Mouse (Mus musculus): ENCODE data around the gene Sstr2. TPM values are rescaled to one million over a fixed set of nuclear protein-coding genes. Genes with fewer than 3 reads are reported as not detected.
"Not testable (repeated sequence)": the region's sequence is repeated elsewhere in the genome, so short reads cannot be mapped to it uniquely, and the experiment has no call there.

The Sstr2 gene
- polyA plus RNA-seq, 1 experiment from 2014 or later: 18.0 TPM

DNA sequence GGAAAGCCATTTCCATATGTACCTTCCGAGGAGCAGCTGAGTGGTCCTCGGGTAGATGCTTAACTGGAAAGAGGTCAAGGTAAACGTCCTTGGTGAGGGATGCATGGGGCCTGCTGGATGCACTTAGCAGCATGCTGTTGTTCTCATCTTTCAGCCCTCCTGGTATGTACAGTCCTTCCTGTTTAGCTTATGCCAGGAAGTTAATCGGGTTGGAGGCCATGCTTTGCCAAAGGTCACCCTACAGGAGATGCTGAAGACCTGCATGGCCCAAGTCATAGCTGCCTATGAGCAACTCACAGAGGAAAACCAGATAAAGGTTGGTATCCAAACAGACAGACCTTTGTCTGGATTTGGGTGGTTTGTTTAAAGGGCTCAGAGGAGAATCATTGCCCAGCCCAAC, 38.1 kb downstream of the Sstr2 start:
- Histone ChIP-seq H3K27ac (replicated peaks; ENCODE audit: low read depth, low read length) (no peak overlapping the region), H3K36me3 (ENCODE audit: control insufficient read depth, insufficient read depth, low read length) (peaks cover 98% of the 10 kb centered on the region), H3K4me1 (ENCODE audit: control insufficient read depth, insufficient read depth, low read length) (no peaks in the 10 kb centered on the region), H3K4me2 (ENCODE audit: low read length) (no peak overlapping the region), H3K27me3 (ENCODE audit: control insufficient read depth, insufficient read depth, low read length) (no peaks in the 10 kb centered on the region), H3K9ac (replicated peaks; ENCODE audit: low read length) (no peak overlapping the region), H3K9me3 (ENCODE audit: control insufficient read depth, low read length) (no peaks in the 10 kb centered on the region), H3K4me3 (replicated peaks; ENCODE audit: low read depth, low read length) (no peak overlapping the region)
- DNase-seq: no peak
- WGBS: 82% methylated on average over 4 of the region's 4 CpGs
- ATAC-seq (ENCODE audit: low FRiP score, low TSS enrichment): no peak

DNA sequence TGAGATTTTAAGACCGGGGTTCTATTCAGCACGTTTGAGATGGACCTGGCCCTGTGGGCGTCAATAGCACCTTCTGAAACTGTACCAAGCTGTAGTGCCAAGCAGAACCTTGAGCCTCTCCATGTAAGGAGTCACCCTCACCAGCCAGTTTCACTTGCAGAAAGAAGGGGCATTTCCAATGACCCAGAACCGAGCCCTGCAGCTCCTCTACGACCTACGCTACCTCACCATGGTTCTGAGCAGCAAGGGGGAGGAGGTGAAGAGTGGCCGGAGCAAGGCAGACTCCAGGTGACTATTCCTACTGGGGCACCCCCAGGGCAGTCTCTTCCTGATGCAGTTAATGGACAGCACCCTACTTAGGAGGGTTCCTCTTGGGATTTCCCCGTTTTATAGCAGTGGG, 39.2 kb downstream of the Sstr2 start:
- no peak overlapping the region for H3K4me2 ChIP-seq (ENCODE audit: low read length)

DNA sequence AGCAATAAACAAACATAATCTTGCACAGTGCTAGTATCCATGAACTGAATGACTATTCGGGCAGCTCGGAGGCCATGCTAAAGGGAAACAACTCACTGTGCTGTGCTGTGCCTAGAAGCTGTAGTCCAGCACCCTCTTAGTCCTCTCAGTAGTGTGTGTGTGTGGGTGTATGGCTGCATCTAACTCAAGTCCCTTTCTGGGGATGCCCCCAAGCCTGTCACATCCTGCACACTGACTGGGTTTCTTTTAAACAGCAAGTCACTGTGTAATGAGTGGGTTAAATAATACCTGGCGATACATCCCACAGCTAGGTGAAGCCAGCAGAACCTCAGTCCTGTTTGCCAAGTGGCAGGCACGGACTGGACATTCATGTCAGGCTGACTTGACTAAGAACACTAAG, 39.6 kb downstream of the Sstr2 start:
- DNase-seq: no peak
- Histone ChIP-seq H3K4me1 (ENCODE audit: control insufficient read depth, insufficient read depth, low read length) (no peaks in the 10 kb centered on the region), H3K9ac (replicated peaks; ENCODE audit: low read length) (no peak overlapping the region), H3K4me3 (replicated peaks; ENCODE audit: low read depth, low read length) (no peak overlapping the region), H3K4me2 (ENCODE audit: low read length) (no peak overlapping the region), H3K27ac (replicated peaks; ENCODE audit: low read depth, low read length) (no peak overlapping the region), H3K9me3 (ENCODE audit: control insufficient read depth, low read length) (no peaks in the 10 kb centered on the region), H3K36me3 (ENCODE audit: control insufficient read depth, insufficient read depth, low read length) (peaks cover 97% of the 10 kb centered on the region), H3K27me3 (ENCODE audit: control insufficient read depth, insufficient read depth, low read length) (no peaks in the 10 kb centered on the region)
- ATAC-seq (ENCODE audit: low FRiP score, low TSS enrichment): no peak
- WGBS: 90% methylated on average over 4 of the region's 4 CpGs

More for the DNA sequence above, 39.2 kb downstream of the Sstr2 start:
- DNase-seq (no peak), ATAC-seq (ENCODE audit: low FRiP score, low TSS enrichment) (no peak)
- Histone ChIP-seq H3K9ac (replicated peaks; ENCODE audit: low read length) (no peak overlapping the region), H3K27ac (replicated peaks; ENCODE audit: low read depth, low read length) (no peak overlapping the region), H3K36me3 (ENCODE audit: control insufficient read depth, insufficient read depth, low read length) (peaks cover 97% of the 10 kb centered on the region), H3K4me1 (ENCODE audit: control insufficient read depth, insufficient read depth, low read length) (no peaks in the 10 kb centered on the region), H3K9me3 (ENCODE audit: control insufficient read depth, low read length) (no peaks in the 10 kb centered on the region), H3K27me3 (ENCODE audit: control insufficient read depth, insufficient read depth, low read length) (no peaks in the 10 kb centered on the region), H3K4me3 (replicated peaks; ENCODE audit: low read depth, low read length) (no peak overlapping the region)
- 89% methylated on average over 8 of the region's 8 CpGs for WGBS

DNA sequence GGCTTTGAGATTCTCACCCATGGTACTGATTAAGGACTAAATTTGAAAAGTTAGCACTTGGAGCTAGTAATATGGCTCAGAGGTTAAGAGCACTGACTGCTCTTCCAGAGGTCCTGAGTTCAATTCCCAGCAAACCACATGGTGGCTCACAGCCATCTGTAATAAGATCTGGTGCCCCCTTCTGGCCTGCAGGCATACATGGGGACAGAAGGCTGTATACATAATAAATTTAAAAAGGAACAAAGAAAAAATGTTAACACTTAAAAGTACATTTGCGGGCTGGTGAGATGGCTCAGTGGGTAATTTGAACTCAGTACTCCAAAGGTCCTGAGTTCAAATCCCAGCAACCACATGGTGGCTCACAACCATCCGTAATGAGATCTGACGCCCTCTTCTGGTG, 41.1 kb downstream of the Sstr2 start:
- 98% methylated on average over 3 of the region's 3 CpGs for WGBS
- H3K9me3 ChIP-seq (ENCODE audit: control insufficient read depth, low read length); H3K4me2 ChIP-seq (ENCODE audit: low read length); DNase-seq; H3K9ac ChIP-seq (replicated peaks; ENCODE audit: low read length); H3K4me3 ChIP-seq (replicated peaks; ENCODE audit: low read depth, low read length); H3K27ac ChIP-seq (replicated peaks; ENCODE audit: low read depth, low read length); H3K27me3 ChIP-seq (ENCODE audit: control insufficient read depth, insufficient read depth, low read length); H3K4me1 ChIP-seq (ENCODE audit: control insufficient read depth, insufficient read depth, low read length); ATAC-seq (ENCODE audit: low FRiP score, low TSS enrichment): not testable (repeated sequence)
- peaks cover 90% of the 10 kb centered on the region for H3K36me3 ChIP-seq (ENCODE audit: control insufficient read depth, insufficient read depth, low read length)

DNA sequence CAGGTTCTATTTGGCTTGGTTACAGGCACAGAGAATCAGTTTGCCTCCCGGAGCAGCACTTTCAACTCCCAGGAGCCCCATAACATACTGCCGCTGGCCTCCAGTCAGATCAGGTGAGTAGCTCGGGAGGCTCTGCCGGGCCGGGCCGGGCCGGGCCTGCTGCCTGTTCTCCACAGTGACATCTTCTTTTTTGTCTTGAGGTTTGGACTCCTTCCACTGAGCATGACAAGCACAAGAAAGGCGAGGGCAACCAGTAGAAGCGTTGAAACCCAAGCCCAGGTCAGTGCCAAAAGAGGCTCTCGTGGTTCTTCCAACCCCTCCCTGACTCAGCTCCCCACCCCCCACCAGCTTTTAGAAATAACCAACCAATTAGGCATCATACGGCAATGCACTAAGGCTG, 41.8 kb downstream of the Sstr2 start:
- Histone ChIP-seq H3K27ac (replicated peaks; ENCODE audit: low read depth, low read length) (no peak overlapping the region), H3K36me3 (ENCODE audit: control insufficient read depth, insufficient read depth, low read length) (peaks cover 83% of the 10 kb centered on the region), H3K27me3 (ENCODE audit: control insufficient read depth, insufficient read depth, low read length) (no peaks in the 10 kb centered on the region), H3K4me2 (ENCODE audit: low read length) (no peak overlapping the region), H3K4me1 (ENCODE audit: control insufficient read depth, insufficient read depth, low read length) (no peaks in the 10 kb centered on the region), H3K4me3 (replicated peaks; ENCODE audit: low read depth, low read length) (no peak overlapping the region), H3K9ac (replicated peaks; ENCODE audit: low read length) (no peak overlapping the region), H3K9me3 (ENCODE audit: control insufficient read depth, low read length) (no peaks in the 10 kb centered on the region)
- 97% methylated on average over 11 of the region's 11 CpGs for WGBS
- ATAC-seq (ENCODE audit: low FRiP score, low TSS enrichment) (no peak), DNase-seq (no peak)

DNA sequence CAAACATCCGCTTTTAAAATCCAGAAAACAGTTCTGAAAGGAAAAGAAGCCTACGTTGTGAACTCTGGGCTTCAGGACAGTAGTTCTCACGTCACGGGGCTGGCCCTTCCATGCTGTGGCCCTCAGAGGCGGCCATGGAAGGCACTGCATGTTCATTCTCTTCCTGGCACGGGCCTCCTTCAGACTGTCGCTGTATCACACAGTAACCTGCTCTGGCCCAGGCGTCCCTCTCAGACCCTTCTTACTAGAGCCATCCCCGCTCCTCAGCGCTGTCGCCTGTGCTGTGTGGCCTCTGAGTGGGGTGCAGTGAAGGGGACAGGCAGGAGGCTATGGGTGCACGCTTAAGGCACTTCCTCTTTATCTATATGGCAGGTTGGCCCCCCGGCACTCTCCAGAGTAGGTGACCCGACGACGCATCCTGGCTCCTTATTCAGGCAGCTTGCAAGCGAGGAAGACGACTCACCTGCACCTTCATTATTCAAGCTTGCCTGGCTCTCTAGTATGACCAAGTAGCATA, 42.8 kb downstream of the Sstr2 start:
- Histone ChIP-seq H3K9me3 (ENCODE audit: control insufficient read depth, low read length) (no peaks in the 10 kb centered on the region), H3K27me3 (ENCODE audit: control insufficient read depth, insufficient read depth, low read length) (no peaks in the 10 kb centered on the region), H3K9ac (replicated peaks; ENCODE audit: low read length) (no peak overlapping the region), H3K27ac (replicated peaks; ENCODE audit: low read depth, low read length) (no peak overlapping the region), H3K4me3 (replicated peaks; ENCODE audit: low read depth, low read length) (no peak overlapping the region), H3K4me2 (ENCODE audit: low read length) (no peak overlapping the region), H3K4me1 (ENCODE audit: control insufficient read depth, insufficient read depth, low read length) (no peaks in the 10 kb centered on the region), H3K36me3 (ENCODE audit: control insufficient read depth, insufficient read depth, low read length) (peaks cover 77% of the 10 kb centered on the region)
- ATAC-seq (ENCODE audit: low FRiP score, low TSS enrichment) (no peak), DNase-seq (no peak)
- 93% methylated on average over 18 of the region's 18 CpGs for WGBS

DNA sequence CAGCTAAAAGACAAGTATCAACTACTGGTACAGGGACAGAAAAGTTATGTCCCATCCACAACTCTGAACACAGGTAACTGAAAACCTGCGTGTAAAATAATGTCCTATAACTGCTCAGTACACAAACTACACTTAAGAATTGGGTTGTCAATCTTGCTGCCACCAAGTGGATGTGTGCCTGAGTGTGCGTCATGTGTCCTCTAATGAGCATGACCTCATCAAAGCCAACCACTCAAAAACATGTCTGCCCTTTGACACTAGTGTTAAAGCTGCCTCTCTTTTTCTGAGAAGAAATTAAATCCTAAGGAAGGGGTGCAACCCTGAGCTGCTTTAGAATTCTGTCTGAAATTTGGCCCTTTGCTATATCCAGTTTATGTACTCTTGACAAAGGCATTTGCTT, 45.1 kb downstream of the Sstr2 start:
- no peak for ATAC-seq (ENCODE audit: low FRiP score, low TSS enrichment)
- H3K27me3 ChIP-seq (ENCODE audit: control insufficient read depth, insufficient read depth, low read length): no peaks in the 10 kb centered on the region
- peaks cover 70% of the 10 kb centered on the region for H3K36me3 ChIP-seq (ENCODE audit: control insufficient read depth, insufficient read depth, low read length)
- no peak overlapping the region for H3K4me3 ChIP-seq (replicated peaks; ENCODE audit: low read depth, low read length)
- WGBS: 68% methylated on average over 2 of the region's 2 CpGs
- DNase-seq: no peak
- H3K4me2 ChIP-seq (ENCODE audit: low read length): no peak overlapping the region
- no peak overlapping the region for H3K9ac ChIP-seq (replicated peaks; ENCODE audit: low read length)
- H3K4me1 ChIP-seq (ENCODE audit: control insufficient read depth, insufficient read depth, low read length): no peaks in the 10 kb centered on the region
- H3K9me3 ChIP-seq (ENCODE audit: control insufficient read depth, low read length): no peaks in the 10 kb centered on the region
- H3K27ac ChIP-seq (replicated peaks; ENCODE audit: low read depth, low read length): no peak overlapping the region

DNA sequence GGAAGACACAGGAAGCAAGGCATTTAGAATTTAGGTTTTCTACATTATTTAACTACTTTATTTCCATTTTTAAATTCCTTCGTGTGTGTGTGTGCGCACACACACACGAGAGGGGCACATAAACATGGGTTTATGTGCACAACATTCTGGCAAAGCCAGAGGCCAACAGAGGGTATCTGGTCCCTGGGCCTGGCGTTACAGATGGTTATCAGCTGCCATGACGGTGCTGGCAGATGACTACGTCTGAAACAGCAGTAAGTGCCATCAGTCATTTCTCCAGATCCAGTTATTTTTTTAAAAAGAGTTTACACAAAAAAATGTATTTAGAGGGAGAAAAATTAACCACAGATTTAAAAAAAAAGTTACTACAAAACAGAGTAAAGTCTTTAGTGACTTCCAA, 47.1 kb downstream of the Sstr2 start:
- 89% methylated on average over 6 of the region's 6 CpGs for WGBS
- Histone ChIP-seq H3K4me2 (ENCODE audit: low read length) (no peak overlapping the region), H3K27me3 (ENCODE audit: control insufficient read depth, insufficient read depth, low read length) (no peaks in the 10 kb centered on the region), H3K9me3 (ENCODE audit: control insufficient read depth, low read length) (no peaks in the 10 kb centered on the region), H3K9ac (replicated peaks; ENCODE audit: low read length) (no peak overlapping the region), H3K27ac (replicated peaks; ENCODE audit: low read depth, low read length) (no peak overlapping the region), H3K36me3 (ENCODE audit: control insufficient read depth, insufficient read depth, low read length) (peaks cover 61% of the 10 kb centered on the region), H3K4me1 (ENCODE audit: control insufficient read depth, insufficient read depth, low read length) (no peaks in the 10 kb centered on the region), H3K4me3 (replicated peaks; ENCODE audit: low read depth, low read length) (no peak overlapping the region)
- no peak for ATAC-seq (ENCODE audit: low FRiP score, low TSS enrichment)
- no peak for DNase-seq

DNA sequence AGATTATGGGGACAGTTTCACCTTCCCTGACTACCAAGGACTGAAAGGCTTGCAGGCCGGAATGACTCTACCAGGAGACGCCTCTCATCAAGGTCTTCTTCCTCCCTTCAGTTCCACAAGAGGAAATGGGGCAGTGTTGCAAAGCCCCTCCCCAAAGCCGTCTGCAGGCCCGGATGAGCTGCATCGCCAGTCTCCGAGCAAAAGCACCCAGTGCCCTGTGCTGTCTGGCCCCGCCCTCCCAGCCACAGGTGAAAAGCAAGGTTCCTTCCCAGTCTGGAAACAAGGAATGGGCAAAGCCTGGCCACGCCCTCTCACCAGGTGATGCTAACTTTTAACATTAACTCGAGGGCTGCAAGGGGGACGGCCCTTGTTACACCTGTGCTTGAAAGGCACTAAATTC, 47.5 kb downstream of the Sstr2 start:
- Histone ChIP-seq H3K4me2 (ENCODE audit: low read length) (no peak overlapping the region), H3K27ac (replicated peaks; ENCODE audit: low read depth, low read length) (no peak overlapping the region), H3K9me3 (ENCODE audit: control insufficient read depth, low read length) (no peaks in the 10 kb centered on the region), H3K9ac (replicated peaks; ENCODE audit: low read length) (no peak overlapping the region), H3K27me3 (ENCODE audit: control insufficient read depth, insufficient read depth, low read length) (no peaks in the 10 kb centered on the region), H3K36me3 (ENCODE audit: control insufficient read depth, insufficient read depth, low read length) (peaks cover 60% of the 10 kb centered on the region), H3K4me3 (replicated peaks; ENCODE audit: low read depth, low read length) (no peak overlapping the region), H3K4me1 (ENCODE audit: control insufficient read depth, insufficient read depth, low read length) (no peaks in the 10 kb centered on the region)
- 71% methylated on average over 10 of the region's 10 CpGs for WGBS
- ATAC-seq (ENCODE audit: low FRiP score, low TSS enrichment) (no peak), DNase-seq (no peak)
